Mouse (Mus musculus): Measurements from ENCODE around the gene Serping1.
"Not testable (repeated sequence)": the region's sequence is repeated elsewhere in the genome, so short reads cannot be mapped to it uniquely, and the experiment has no call there.

GRCm38 (mm10) chr2:84801223-84801622 lies 26.0 kb upstream of the Serping1 start:
- not testable (repeated sequence) for TF ChIP-seq POLR2A (IDR thresholded peaks at IDR 0.05; ENCODE audit: extremely low read depth, insufficient read depth, low read length); CTCF (IDR thresholded peaks at IDR 0.05; ENCODE audit: low read depth, low read length)

Measured in liver, adult 2 months (tissue).